14 mouse cellular contexts compared by ENCODE assay signal in the genomic region with DNA sequence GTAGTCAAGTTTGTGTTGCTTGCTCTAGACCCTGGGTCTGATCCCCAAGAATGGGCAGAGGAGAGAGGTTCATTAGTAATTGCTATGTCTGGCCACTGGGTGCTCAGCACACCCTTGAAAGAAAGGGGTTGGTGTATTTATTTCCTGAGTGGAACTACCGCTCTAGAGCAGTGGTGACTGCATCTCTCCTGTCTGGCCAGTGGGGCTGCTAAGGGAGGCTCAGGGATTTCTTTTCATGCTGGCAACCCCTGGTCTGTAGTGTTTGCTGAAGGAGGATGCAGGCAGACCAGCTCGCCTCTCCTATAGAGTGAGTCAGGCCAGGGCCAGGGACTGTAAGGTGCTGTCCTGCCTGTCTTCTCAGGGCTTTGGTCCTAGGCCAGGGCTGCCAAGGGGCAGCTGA. TPM values are rescaled to one million over a fixed set of nuclear protein-coding genes. Genes with fewer than 3 reads are reported as not detected.
DNase-seq lines count a peak whose midpoint lies in the region; ATAC-seq and TF ChIP-seq lines count a peak whose summit lies in the region.
"Had no signal": no experiment of that assay in that cellular context is flagged by ENCODE, and none has a peak within 500 bp of the region (broad histone marks: within the 10 kb centered on the region; RNA-seq: fewer than 3 reads in every experiment).

No protein-coding gene starts in this region.

- no peaks in the 10 kb centered on the region for H3K4me1 ChIP-seq in hindbrain, embryonic 11.5 days (replicated peaks; ENCODE audit: control insufficient read depth, insufficient read depth, low read length)
- H3K4me1 ChIP-seq in hindbrain, embryonic 16.5 days (ENCODE audit: control insufficient read depth, insufficient read depth, low read depth, low read length), result peaks cover 12% of the 10 kb centered on the region
- H3K4me1 ChIP-seq in midbrain, embryonic 13.5 days (replicated peaks), result peaks cover 21% of the 10 kb centered on the region
- H3K4me1 ChIP-seq in midbrain, embryonic 16.5 days (ENCODE audit: control insufficient read depth, insufficient read depth, low read length), result peaks cover 8% of the 10 kb centered on the region
- peaks cover 24% of the 10 kb centered on the region for H3K4me1 ChIP-seq in limb, embryonic 10.5 days
- H3K4me1 ChIP-seq in stomach, postnatal 0 days (replicated peaks; ENCODE audit: control insufficient read depth, insufficient read depth), result 0 out of 2 replicates have a peak, but pooled peaks cover 2% of the 10 kb centered on the region
- H3K4me1 ChIP-seq: liver, embryonic 12.5 days had no signal

- no peak overlapping the region for H3K9ac ChIP-seq in hindbrain, embryonic 11.5 days (ENCODE audit: low read depth, low read length)
- no peak overlapping the region for H3K9ac ChIP-seq in hindbrain, embryonic 16.5 days (ENCODE audit: low read depth, low read length)
- no peak overlapping the region for H3K9ac ChIP-seq in midbrain, embryonic 13.5 days (replicated peaks)
- H3K9ac ChIP-seq in midbrain, embryonic 16.5 days (ENCODE audit: low read depth, low read length), result no peak overlapping the region
- no peak overlapping the region for H3K9ac ChIP-seq in stomach, postnatal 0 days (ENCODE audit: low read length)
- H3K9ac ChIP-seq: forebrain, embryonic 12.5 days; liver, embryonic 12.5 days had no signal

- DNase-seq in hindbrain, embryonic 11.5 days (ENCODE audit: low spot score), result no peak
- no peak for DNase-seq in limb, embryonic 10.5 days (ENCODE audit: low spot score)
- peak; percentile 67 for DNase-seq in stomach, postnatal 0 days (ENCODE audit: low spot score)
- DNase-seq in frontal cortex, postnatal 14 days (ENCODE audit: low spot score in 2 of 2), result no peak
- DNase-seq: cerebellum, adult 18-20 months; embryo, embryonic 11 days; kidney, postnatal 36 days had no signal

- H3K4me3 ChIP-seq in hindbrain, embryonic 11.5 days (ENCODE audit: low read depth, low read length), result no peak overlapping the region
- no peak overlapping the region for H3K4me3 ChIP-seq in hindbrain, embryonic 16.5 days (ENCODE audit: low read length)
- no peak overlapping the region for H3K4me3 ChIP-seq in midbrain, embryonic 13.5 days (replicated peaks)
- no peak overlapping the region for H3K4me3 ChIP-seq in midbrain, embryonic 16.5 days (ENCODE audit: low read depth, low read length)
- H3K4me3 ChIP-seq in limb, embryonic 10.5 days, result no peak overlapping the region
- no peak overlapping the region for H3K4me3 ChIP-seq in stomach, postnatal 0 days (ENCODE audit: low read depth, low read length)
- H3K4me3 ChIP-seq: forebrain, embryonic 12.5 days; liver, embryonic 12.5 days; myocyte had no signal

- H3K36me3 ChIP-seq in hindbrain, embryonic 11.5 days (ENCODE audit: control insufficient read depth, insufficient read depth, low read length), result no peaks in the 10 kb centered on the region
- H3K36me3 ChIP-seq in hindbrain, embryonic 16.5 days (ENCODE audit: control insufficient read depth, insufficient read depth, low read length), result no peaks in the 10 kb centered on the region
- no peaks in the 10 kb centered on the region for H3K36me3 ChIP-seq in midbrain, embryonic 13.5 days
- no peaks in the 10 kb centered on the region for H3K36me3 ChIP-seq in midbrain, embryonic 16.5 days (ENCODE audit: control insufficient read depth, insufficient read depth, low read length)
- H3K36me3 ChIP-seq in limb, embryonic 10.5 days, result no peaks in the 10 kb centered on the region
- no peaks in the 10 kb centered on the region for H3K36me3 ChIP-seq in stomach, postnatal 0 days (ENCODE audit: control insufficient read depth, insufficient read depth, low read length)
- H3K36me3 ChIP-seq: forebrain, embryonic 12.5 days; liver, embryonic 12.5 days had no signal

- ATAC-seq in hindbrain, embryonic 11.5 days (ENCODE audit: low FRiP score), result no peak
- ATAC-seq in hindbrain, embryonic 16.5 days, result no peak
- no peak for ATAC-seq in midbrain, embryonic 13.5 days
- no peak for ATAC-seq in midbrain, embryonic 16.5 days
- ATAC-seq in stomach, postnatal 0 days (ENCODE audit: low FRiP score, low TSS enrichment), result peak; percentile 90
- ATAC-seq: liver, embryonic 12.5 days had no signal

- H3K27ac ChIP-seq in hindbrain, embryonic 11.5 days (ENCODE audit: low read depth, low read length), result 0 out of 2 replicates have a peak overlapping the region, but pooled peaks have one; percentile 17
- no peak overlapping the region for H3K27ac ChIP-seq in hindbrain, embryonic 16.5 days (ENCODE audit: low read depth, low read length)
- peak overlapping the region; percentile 25; the same call in 1 of the 2 replicates for H3K27ac ChIP-seq in midbrain, embryonic 13.5 days
- no peak overlapping the region for H3K27ac ChIP-seq in midbrain, embryonic 16.5 days (ENCODE audit: low read length)
- H3K27ac ChIP-seq in limb, embryonic 10.5 days, result peak overlapping the region; percentile 54; the same call in 1 of the 2 replicates
- H3K27ac ChIP-seq in stomach, postnatal 0 days (replicated peaks), result peak overlapping the region; percentile 35; the same call in 1 of the 2 replicates
- H3K27ac ChIP-seq: forebrain, embryonic 12.5 days; liver, embryonic 12.5 days had no signal

- WGBS in hindbrain, embryonic 11.5 days, result 81% methylated on average over 2 of the region's 2 CpGs
- WGBS in hindbrain, embryonic 16.5 days, result 75% methylated on average over 2 of the region's 2 CpGs
- WGBS in midbrain, embryonic 13.5 days, result 90% methylated on average over 2 of the region's 2 CpGs
- 92% methylated on average over 2 of the region's 2 CpGs for WGBS in midbrain, embryonic 16.5 days
- WGBS in limb, embryonic 10.5 days, result 83% methylated on average over 2 of the region's 2 CpGs
- WGBS in stomach, postnatal 0 days, result 65% methylated on average over 2 of the region's 2 CpGs

- H3K27me3 ChIP-seq in hindbrain, embryonic 11.5 days (ENCODE audit: control insufficient read depth, insufficient read depth, low read length), result no peaks in the 10 kb centered on the region
- H3K27me3 ChIP-seq in hindbrain, embryonic 16.5 days (replicated peaks; ENCODE audit: control insufficient read depth, insufficient read depth, low read length), result no peaks in the 10 kb centered on the region
- H3K27me3 ChIP-seq in midbrain, embryonic 13.5 days, result no peaks in the 10 kb centered on the region
- no peaks in the 10 kb centered on the region for H3K27me3 ChIP-seq in midbrain, embryonic 16.5 days (ENCODE audit: control insufficient read depth, insufficient read depth, low read depth, low read length)
- H3K27me3 ChIP-seq in limb, embryonic 10.5 days (ENCODE audit: low read depth, poor library complexity, severe bottlenecking), result no peaks in the 10 kb centered on the region
- no peaks in the 10 kb centered on the region for H3K27me3 ChIP-seq in stomach, postnatal 0 days (ENCODE audit: control insufficient read depth, insufficient read depth, low read length)
- H3K27me3 ChIP-seq: CH12.LX; forebrain, embryonic 12.5 days; liver, embryonic 12.5 days had no signal

- H3K9me3 ChIP-seq in hindbrain, embryonic 11.5 days (ENCODE audit: control insufficient read depth, low read length), result no peaks in the 10 kb centered on the region
- no peaks in the 10 kb centered on the region for H3K9me3 ChIP-seq in hindbrain, embryonic 16.5 days (ENCODE audit: control insufficient read depth, low read length)
- no peaks in the 10 kb centered on the region for H3K9me3 ChIP-seq in midbrain, embryonic 13.5 days
- H3K9me3 ChIP-seq in midbrain, embryonic 16.5 days (replicated peaks; ENCODE audit: control insufficient read depth, low read length, poor library complexity, severe bottlenecking), result no peaks in the 10 kb centered on the region
- no peaks in the 10 kb centered on the region for H3K9me3 ChIP-seq in limb, embryonic 10.5 days (replicated peaks)
- H3K9me3 ChIP-seq in stomach, postnatal 0 days (ENCODE audit: control insufficient read depth, low read length), result no peaks in the 10 kb centered on the region
- H3K9me3 ChIP-seq: forebrain, embryonic 12.5 days; liver, embryonic 12.5 days had no signal

- H3K4me2 ChIP-seq in hindbrain, embryonic 11.5 days (replicated peaks; ENCODE audit: low read depth, low read length), result no peak overlapping the region
- no peak overlapping the region for H3K4me2 ChIP-seq in hindbrain, embryonic 16.5 days (ENCODE audit: low read length)
- H3K4me2 ChIP-seq in midbrain, embryonic 13.5 days (replicated peaks), result no peak overlapping the region
- no peak overlapping the region for H3K4me2 ChIP-seq in midbrain, embryonic 16.5 days (ENCODE audit: low read length)
- H3K4me2 ChIP-seq in stomach, postnatal 0 days (replicated peaks; ENCODE audit: low read depth), result no peak overlapping the region
- H3K4me2 ChIP-seq: forebrain, embryonic 12.5 days; liver, embryonic 12.5 days had no signal

- TF ChIP-seq CTCF in stomach, postnatal 0 days (IDR thresholded peaks at IDR 0.05; ENCODE audit: low read depth), result peak; percentile 45

- TF ChIP-seq EP300 in stomach, postnatal 0 days (optimal IDR thresholded peaks at IDR 0.05), result no peak

RNA-seq across cellular contexts. Expression of a gene that starts 37.5 kb away (rescaled TPM):
- polyA plus RNA-seq in hindbrain, embryonic 11.5 days (2014; fragmentation: Nextera tagmentation; extraction: Ambion mirVana), result 89.5 and 93.9 TPM in 2 replicates
- polyA plus RNA-seq in hindbrain, embryonic 16.5 days (2015; fragmentation: Nextera tagmentation; extraction: Ambion mirVana), result 51.6 and 58.2 TPM in 2 replicates
- 86.0 and 87.8 TPM in 2 replicates for polyA plus RNA-seq in midbrain, embryonic 13.5 days (2015; fragmentation: Nextera tagmentation; extraction: Ambion mirVana)
- 57.8 and 71.9 TPM in 2 replicates for polyA plus RNA-seq in midbrain, embryonic 16.5 days (2015; fragmentation: Nextera tagmentation; extraction: Ambion mirVana)
- polyA plus RNA-seq in limb, embryonic 10.5 days (2016; fragmentation: Nextera tagmentation; extraction: Ambion mirVana), result 92.8 and 93.9 TPM in 2 replicates
- polyA plus RNA-seq in stomach, postnatal 0 days (2015; fragmentation: Nextera tagmentation; extraction: Ambion mirVana), result 33.4 and 34.0 TPM in 2 replicates

RNA-seq across cellular contexts. Expression of a gene that starts 38.0 kb away (rescaled TPM):
- 35.5 and 43.6 TPM in 2 replicates for polyA plus RNA-seq in hindbrain, embryonic 11.5 days (2014; fragmentation: Nextera tagmentation; extraction: Ambion mirVana)
- polyA plus RNA-seq in hindbrain, embryonic 16.5 days (2015; fragmentation: Nextera tagmentation; extraction: Ambion mirVana), result 44.0 and 54.2 TPM in 2 replicates
- polyA plus RNA-seq in midbrain, embryonic 13.5 days (2015; fragmentation: Nextera tagmentation; extraction: Ambion mirVana), result 67.3 and 70.5 TPM in 2 replicates
- 56.2 and 66.9 TPM in 2 replicates for polyA plus RNA-seq in midbrain, embryonic 16.5 days (2015; fragmentation: Nextera tagmentation; extraction: Ambion mirVana)
- polyA plus RNA-seq in limb, embryonic 10.5 days (2016; fragmentation: Nextera tagmentation; extraction: Ambion mirVana), result 13.3 and 15.5 TPM in 2 replicates
- 7.8 and 8.3 TPM in 2 replicates for polyA plus RNA-seq in stomach, postnatal 0 days (2015; fragmentation: Nextera tagmentation; extraction: Ambion mirVana)

Comparison
In these comparisons a context has a peak if more than half of its experiments do, and no peak if none do; other contexts are left out.
1. H3K27ac ChIP-seq: peak in hindbrain, embryonic 11.5 days (single experiment), midbrain, embryonic 13.5 days (single experiment), limb, embryonic 10.5 days (single experiment) and stomach, postnatal 0 days (single experiment); none in hindbrain, embryonic 16.5 days (single experiment) and midbrain, embryonic 16.5 days (single experiment).